Mouse (Mus musculus): ENCODE measurements at regions not wholly inside any gene's neighbourhood (a gene's known extent, or its start where the extent isn't known, plus 50 kb on each side); places are given as distances from the start of the nearest gene placed in this dataset.

GRCm38 (mm10) chr1:67640353-67640752, 517.5 kb downstream of the Cps1 start:
- DNase-seq (ENCODE audit: extremely low spot score in 1 of 2, low spot score in 1 of 2), result peak in 1 of 2 experiments; percentile 77

- no peak for DNase-seq (ENCODE audit: extremely low spot score in 1 of 2, low spot score in 1 of 2)
Observed at GRCm38 (mm10) chr1:67640766-67641165, 517.9 kb downstream of the Cps1 start.

- DNase-seq (ENCODE audit: extremely low spot score in 1 of 2, low spot score in 1 of 2), result no peak
Observed at GRCm38 (mm10) chr1:67643627-67644026, 520.8 kb downstream of the Cps1 start.
